Mouse (Mus musculus) CH12.LX (cell line): ENCODE data around the gene Tspo2. TPM values are rescaled to one million over a fixed set of nuclear protein-coding genes. Genes with fewer than 3 reads are reported as not detected.

Source experiments
- DNase-seq: peaks from one replicate; pipeline ENCODE4 v3.0.0-alpha.2; 2013; ENCODE audit errors: extremely low read depth
- H3K27ac ChIP-seq: 2 replicates; pipeline ENCODE4 v1.5.1; 2012; ENCODE audit warnings: low read depth, mild to moderate bottlenecking, control low read depth, moderate library complexity; ENCODE audit not compliant: insufficient read depth
- H3K27me3 ChIP-seq: replicated peaks from 2 replicates; pipeline ENCODE3; 2012; ENCODE audit warnings: inconsistent platforms
- H3K36me3 ChIP-seq, 2 experiments: replicated peaks in 1 of 2; 2 replicates each; pipeline versions ENCODE3 to v1.6.1; 2012; ENCODE audit warnings: inconsistent platforms in 1 of 2, low read length in 1 of 2, mild to moderate bottlenecking in 1 of 2, mixed read lengths in 1 of 2, moderate library complexity in 1 of 2; ENCODE audit not compliant: control insufficient read depth in 1 of 2, insufficient read depth in 1 of 2
- H3K4me1 ChIP-seq, 2 experiments: 2 replicates each; pipeline ENCODE4 v1.6.1; 2012; ENCODE audit warnings: inconsistent platforms in 1 of 2, moderate library complexity in 1 of 2; ENCODE audit not compliant: insufficient read depth in 2 of 2, control insufficient read depth in 1 of 2
- H3K4me2 ChIP-seq: 2 replicates; pipeline ENCODE4 v1.6.1; 2012; ENCODE audit warnings: low read depth, mild to moderate bottlenecking, control low read depth; ENCODE audit not compliant: poor library complexity, insufficient read depth, severe bottlenecking
- H3K4me3 ChIP-seq, 3 experiments: fragments of 150-350 bp in 1 of 3; sonication (generic) in 1 of 3; replicated peaks in 1 of 3; 2 replicates each; pipeline versions ENCODE3 to v1.5.1; 2011 to 2012; ENCODE audit warnings: low read depth in 2 of 3, low read length in 2 of 3, mild to moderate bottlenecking in 2 of 3, moderate library complexity in 2 of 3, control low read depth in 1 of 3, improper control_type of control experiment in 1 of 3, inconsistent platforms in 1 of 3, mixed read lengths in 1 of 3; ENCODE audit not compliant: poor library complexity in 1 of 3
- H3K79me2 ChIP-seq: replicated peaks from 2 replicates; pipeline ENCODE4 v1.6.1; 2012; ENCODE audit warnings: mild to moderate bottlenecking, moderate library complexity; ENCODE audit not compliant: control insufficient read depth, poor library complexity, insufficient read depth, severe bottlenecking; ENCODE audit errors: extremely low read depth
- H3K9ac ChIP-seq: 2 replicates; pipeline ENCODE4 v1.6.1; 2012; ENCODE audit warnings: low read depth, mild to moderate bottlenecking, control low read depth, moderate library complexity; ENCODE audit not compliant: insufficient read depth
- H3K9me3 ChIP-seq: replicated peaks from 2 replicates; pipeline ENCODE3; 2012; ENCODE audit warnings: low read length, inconsistent platforms, mixed read lengths
- BHLHE40 ChIP-seq: IDR thresholded peaks from 2 replicates; pipeline ENCODE4 v1.6.1; 2011; ENCODE audit warnings: mild to moderate bottlenecking, low read depth, low read length, improper control_type of control experiment
- CHD1 ChIP-seq: IDR thresholded peaks from 2 replicates; pipeline ENCODE4 v1.6.1; 2012; ENCODE audit warnings: low read depth, low read length, improper control_type of control experiment, inconsistent platforms
- CHD2 ChIP-seq: IDR thresholded peaks from 2 replicates; pipeline ENCODE4 v1.6.1; 2011; ENCODE audit warnings: low read length, improper control_type of control experiment
- CTCF ChIP-seq, 2 experiments: IDR thresholded peaks in 1 of 2; conservative IDR thresholded peaks in 1 of 2; 2 replicates each; pipeline ENCODE4 v1.5.1; 2011 to 2012; ENCODE audit warnings: low read depth in 2 of 2, low read length in 2 of 2, improper control_type of control experiment in 1 of 2, inconsistent platforms in 1 of 2, mild to moderate bottlenecking in 1 of 2, moderate library complexity in 1 of 2
- E2F4 ChIP-seq: IDR thresholded peaks from 2 replicates; pipeline ENCODE4 v1.6.1; 2011; ENCODE audit warnings: low read depth, low read length, improper control_type of control experiment; ENCODE audit not compliant: insufficient replicate concordance
- EP300 ChIP-seq: IDR thresholded peaks from 2 replicates; pipeline ENCODE4 v1.6.1; 2011; ENCODE audit warnings: low read length, improper control_type of control experiment
- ETS1 ChIP-seq: conservative IDR thresholded peaks from 2 replicates; pipeline ENCODE4 v1.6.1; 2012; ENCODE audit warnings: low read depth, mild to moderate bottlenecking, inconsistent platforms, low read length, improper control_type of control experiment, moderate library complexity
- GABPA ChIP-seq: IDR thresholded peaks from 2 replicates; pipeline ENCODE4 v1.6.1; 2012; ENCODE audit warnings: low read depth, low read length, improper control_type of control experiment, inconsistent platforms; ENCODE audit not compliant: insufficient replicate concordance
- HCFC1 ChIP-seq: IDR thresholded peaks from 2 replicates; pipeline ENCODE4 v1.6.1; 2012; ENCODE audit warnings: low read depth, mild to moderate bottlenecking, inconsistent platforms, low read length, improper control_type of control experiment
- JUND ChIP-seq: conservative IDR thresholded peaks from 2 replicates; pipeline ENCODE4 v1.6.1; 2011; ENCODE audit warnings: low read depth, low read length, improper control_type of control experiment
- MAFK ChIP-seq: IDR thresholded peaks from 2 replicates; pipeline ENCODE4 v1.6.1; 2011; ENCODE audit warnings: low read length, improper control_type of control experiment; ENCODE audit not compliant: insufficient replicate concordance
- MAX ChIP-seq: IDR thresholded peaks from 2 replicates; pipeline ENCODE4 v1.6.1; 2011; ENCODE audit warnings: low read length, improper control_type of control experiment
- MEF2A ChIP-seq: IDR thresholded peaks from 2 replicates; pipeline ENCODE4 v1.6.1; 2014; ENCODE audit warnings: low read depth, mild to moderate bottlenecking, inconsistent platforms, low read length, improper control_type of control experiment, borderline replicate concordance
- MYC ChIP-seq: IDR thresholded peaks from 2 replicates; pipeline ENCODE4 v1.6.1; 2011; ENCODE audit warnings: low read depth, mild to moderate bottlenecking, improper control_type of control experiment, low read length
- POLR2A ChIP-seq: IDR thresholded peaks from 2 replicates; pipeline ENCODE4 v1.6.1; 2011; ENCODE audit warnings: low read depth, mild to moderate bottlenecking, improper control_type of control experiment, low read length
- POLR2AphosphoS2 ChIP-seq: IDR thresholded peaks from 2 replicates; pipeline ENCODE4 v1.6.1; 2011; ENCODE audit warnings: low read depth, low read length, improper control_type of control experiment
- SMC3 ChIP-seq: IDR thresholded peaks from 2 replicates; pipeline ENCODE4 v1.6.1; 2011; ENCODE audit warnings: low read depth, low read length, improper control_type of control experiment
- TBP ChIP-seq: conservative IDR thresholded peaks from 2 replicates; pipeline ENCODE4 v1.6.1; 2011; ENCODE audit warnings: low read depth, low read length, improper control_type of control experiment
- TCF12 ChIP-seq: IDR thresholded peaks from 2 replicates; pipeline ENCODE4 v1.6.1; 2014; ENCODE audit warnings: low read depth, mild to moderate bottlenecking, inconsistent platforms, low read length, improper control_type of control experiment
- ZC3H11A ChIP-seq: IDR thresholded peaks from 2 replicates; pipeline ENCODE4 v1.6.1; 2012; ENCODE audit warnings: low read depth, mild to moderate bottlenecking, inconsistent platforms, low read length, improper control_type of control experiment
- ZMIZ1 ChIP-seq: IDR thresholded peaks from 2 replicates; pipeline ENCODE4 v1.6.1; 2012; ENCODE audit warnings: low read depth, mild to moderate bottlenecking, inconsistent platforms, low read length, improper control_type of control experiment
- dilution Hi-C: fragments of 300-500 bp; cut with MboI; formaldehyde crosslinking; loops from 2 replicates; pipeline ENCODE4 v1.14.3; 2020; ENCODE audit warnings: low sequenced_read_pairs; ENCODE audit not compliant: extremely low pct_unique_long_range_greater_than_20kb, extremely low pct_ligation_motif_present
- in situ Hi-C: fragments of 300-500 bp; cut with MboI; formaldehyde crosslinking; loops from 3 replicates; pipeline ENCODE4 v1.14.3; 2019; ENCODE audit warnings: low sequenced_read_pairs, low pct_ligation_motif_present, low pct_unique_long_range_greater_than_20kb, mixed read lengths
- polyA plus RNA-seq: library from polyadenylated mRNA; unstranded; fragments of >175 nt; gene quantifications from 2 replicates; pipeline ENCODE4 v1.2.1, GENCODE M21; 2012; ENCODE audit warnings: low read depth; ENCODE audit not compliant: insufficient read length
- total RNA-seq, 2 experiments: library from RNA; depleted of rRNA; stranded (reverse); fragments of 300-350 nt in 1 of 2; fragments of >200 nt in 1 of 2; gene quantifications; 2 replicates each; pipeline ENCODE4 v1.2.3; 2012 to 2014

Tspo2 gene
- total and polyA plus RNA-seq, 3 experiments: not detected

DNA sequence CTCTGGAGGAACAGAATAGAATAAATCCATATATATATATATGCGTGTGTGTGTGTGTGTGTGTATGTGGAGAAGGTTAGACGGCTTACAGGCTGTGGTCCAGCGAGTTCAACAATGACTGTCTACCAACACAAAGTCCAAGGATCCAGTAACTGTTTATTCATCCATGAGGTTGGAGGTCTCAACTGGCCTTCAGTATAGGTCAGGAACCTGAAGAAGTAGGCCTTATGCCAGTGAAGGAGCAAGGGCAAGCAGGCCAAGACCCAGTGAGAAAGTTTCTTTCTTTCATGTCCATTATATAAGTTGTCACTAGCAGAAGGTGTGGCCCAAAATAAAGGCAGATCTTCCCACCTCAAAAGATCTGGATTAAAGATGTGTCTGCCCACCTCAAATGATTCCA lies 48.6 kb downstream of the Tspo2 start:
- no peak overlapping the region for H3K27ac ChIP-seq
- TF ChIP-seq CHD2: no peak
- no peak for TF ChIP-seq MAX
- no peak for TF ChIP-seq POLR2AphosphoS2
- no peak for TF ChIP-seq TBP
- no peak for TF ChIP-seq HCFC1
- no peak for TF ChIP-seq ETS1
- TF ChIP-seq MYC: no peak
- TF ChIP-seq TCF12: no peak
- TF ChIP-seq ZC3H11A: no peak
- no peak for TF ChIP-seq CTCF (conservative IDR thresholded peaks at IDR 0.05 in 1 of 2, IDR thresholded peaks at IDR 0.05 in 1 of 2; ENCODE audit: low read depth in 2 of 2, low read length in 2 of 2)
- TF ChIP-seq BHLHE40: no peak
- TF ChIP-seq MEF2A: no peak
- TF ChIP-seq POLR2A: no peak
- no peak for TF ChIP-seq ZMIZ1
- no peak for TF ChIP-seq MAFK
- no peak for TF ChIP-seq SMC3
- TF ChIP-seq GABPA: no peak
- no peak for TF ChIP-seq JUND
- no peak for TF ChIP-seq EP300
- H3K27me3 ChIP-seq: no peaks in the 10 kb centered on the region
- H3K4me3 ChIP-seq: no peak overlapping the region
- no peaks in the 10 kb centered on the region for H3K9me3 ChIP-seq
- 0 out of 2 replicates have a peak overlapping the region, but pooled peaks have one; percentile 82 for H3K4me2 ChIP-seq
- in situ Hi-C loops: no loop called here
- no peak for DNase-seq
- H3K79me2 ChIP-seq: peaks cover 83% of the 10 kb centered on the region
- H3K4me1 ChIP-seq: peaks cover 23 to 76% of the 10 kb centered on the region in 2 experiments
- H3K9ac ChIP-seq: peak overlapping the region; percentile 48; the same call in 1 of the 2 replicates
- peaks cover 21 to 79% of the 10 kb centered on the region in 2 experiments for H3K36me3 ChIP-seq
- dilution Hi-C loops: no loop called here

DNA sequence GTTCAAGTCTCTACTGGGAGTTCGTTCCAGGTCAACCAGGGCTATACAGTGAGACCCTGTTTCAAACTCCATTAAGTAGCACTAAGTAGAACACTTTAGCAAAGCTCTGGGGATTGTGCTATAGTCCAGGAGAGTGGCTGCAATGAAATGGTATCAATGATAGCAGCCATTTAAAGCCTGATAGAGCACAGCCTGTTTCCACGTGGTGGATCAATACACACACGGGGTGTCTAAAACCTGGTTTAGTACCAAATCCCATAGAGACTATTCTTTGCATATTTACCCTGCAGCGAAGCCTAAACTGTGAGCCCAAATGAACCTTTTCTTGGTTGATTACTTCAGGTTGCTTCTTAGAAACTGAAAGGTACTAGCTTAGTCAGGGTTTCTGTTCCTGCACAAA lies 49.6 kb downstream of the Tspo2 start:
- Histone ChIP-seq H3K36me3 (peaks cover 27 to 82% of the 10 kb centered on the region in 2 experiments), H3K27ac (peak overlapping the region; percentile 91), H3K4me3 (no peak overlapping the region), H3K9ac (peak overlapping the region; percentile 48), H3K4me1 (peaks cover 19 to 66% of the 10 kb centered on the region in 2 experiments), H3K4me2 (peak overlapping the region; percentile 82)
- in situ Hi-C loops: no loop called here
- dilution Hi-C loops: no loop called here
- TF ChIP-seq CHD1 (no peak), MYC (peak; percentile 67), MAFK (no peak), E2F4 (no peak), MAX (peak; percentile 34; the same call in 1 of the 2 replicates)
- TF ChIP-seq, all 38 proteins: peak for 2
- Histone ChIP-seq H3K9me3 (no peaks in the 10 kb centered on the region), H3K79me2 (peaks cover 83% of the 10 kb centered on the region), H3K27me3 (no peaks in the 10 kb centered on the region)
- peak; percentile 35 for DNase-seq

Other genes with a start within 250 kb of the Tspo2 start
- gene Trem1, start 218.8 kb downstream of the Tspo2 start, total RNA-seq (2012; rRNA removed): 0.08 TPM in 1 of 2 replicates, not detected in the other
- 0.17 and 0.32 TPM in 2 replicates for gene Trem1, start 218.8 kb downstream of the Tspo2 start, total RNA-seq (2014; rRNA removed)
- gene Trem1, start 218.8 kb downstream of the Tspo2 start, polyA plus RNA-seq: 0.25 and 0.29 TPM in 2 replicates
- gene Trem3, start 203.7 kb downstream of the Tspo2 start, total RNA-seq (2012; rRNA removed): not detected in 2 replicates
- not detected in 2 replicates for gene Trem3, start 203.7 kb downstream of the Tspo2 start, total RNA-seq (2014; rRNA removed)
- not detected in 2 replicates for gene Trem3, start 203.7 kb downstream of the Tspo2 start, polyA plus RNA-seq
- 0.13 TPM in 1 of 2 replicates, not detected in the other for gene Treml4, start 187.2 kb downstream of the Tspo2 start, total RNA-seq (2012; rRNA removed)
- 0.22 and 0.55 TPM in 2 replicates for gene Treml4, start 187.2 kb downstream of the Tspo2 start, total RNA-seq (2014; rRNA removed)
- 1.1 TPM in 2 replicates for gene Treml4, start 187.2 kb downstream of the Tspo2 start, polyA plus RNA-seq
- gene Treml2, start 152.0 kb downstream of the Tspo2 start, total RNA-seq (2012; rRNA removed): 1.3 and 2.4 TPM in 2 replicates
- 5.5 and 6.4 TPM in 2 replicates for gene Treml2, start 152.0 kb downstream of the Tspo2 start, total RNA-seq (2014; rRNA removed)
- 9.8 and 10.2 TPM in 2 replicates for gene Treml2, start 152.0 kb downstream of the Tspo2 start, polyA plus RNA-seq
- gene B430306N03Rik, start 135.4 kb downstream of the Tspo2 start, total RNA-seq (2012; rRNA removed): 0.08 TPM in 1 of 2 replicates, not detected in the other
- 0.21 and 0.35 TPM in 2 replicates for gene B430306N03Rik, start 135.4 kb downstream of the Tspo2 start, total RNA-seq (2014; rRNA removed)
- 1.0 and 1.6 TPM in 2 replicates for gene B430306N03Rik, start 135.4 kb downstream of the Tspo2 start, polyA plus RNA-seq
- gene Trem2, start 105.1 kb downstream of the Tspo2 start, total RNA-seq (2012; rRNA removed): not detected in 2 replicates
- gene Trem2, start 105.1 kb downstream of the Tspo2 start, total RNA-seq (2014; rRNA removed): not detected in 2 replicates
- gene Trem2, start 105.1 kb downstream of the Tspo2 start, polyA plus RNA-seq: not detected in 2 replicates
- not detected in 2 replicates for gene Treml1, start 91.6 kb downstream of the Tspo2 start, total RNA-seq (2012; rRNA removed)
- not detected in 2 replicates for gene Treml1, start 91.6 kb downstream of the Tspo2 start, total RNA-seq (2014; rRNA removed)
- gene Treml1, start 91.6 kb downstream of the Tspo2 start, polyA plus RNA-seq: not detected in 2 replicates
- gene Nfya, start 41.6 kb downstream of the Tspo2 start, total RNA-seq (2012; rRNA removed): 25.2 and 29.3 TPM in 2 replicates
- 18.6 and 26.9 TPM in 2 replicates for gene Nfya, start 41.6 kb downstream of the Tspo2 start, total RNA-seq (2014; rRNA removed)
- 44.2 and 50.4 TPM in 2 replicates for gene Nfya, start 41.6 kb downstream of the Tspo2 start, polyA plus RNA-seq
- gene Oard1, start 41.5 kb downstream of the Tspo2 start, total RNA-seq (2012; rRNA removed): 30.0 and 30.6 TPM in 2 replicates
- 59.4 and 61.6 TPM in 2 replicates for gene Oard1, start 41.5 kb downstream of the Tspo2 start, total RNA-seq (2014; rRNA removed)
- 32.6 TPM in 2 replicates for gene Oard1, start 41.5 kb downstream of the Tspo2 start, polyA plus RNA-seq
- gene Apobec2, start 18.6 kb downstream of the Tspo2 start, total RNA-seq (2012; rRNA removed): 0.13 TPM in 1 of 2 replicates, not detected in the other
- gene Apobec2, start 18.6 kb downstream of the Tspo2 start, total RNA-seq (2014; rRNA removed): 0.21 TPM in 1 of 2 replicates, not detected in the other
- 0.23 and 0.70 TPM in 2 replicates for gene Apobec2, start 18.6 kb downstream of the Tspo2 start, polyA plus RNA-seq
- gene Unc5cl, start 3.4 kb upstream of the Tspo2 start, total RNA-seq (2012; rRNA removed): 0.21 and 0.34 TPM in 2 replicates
- not detected in 2 replicates for gene Unc5cl, start 3.4 kb upstream of the Tspo2 start, total RNA-seq (2014; rRNA removed)
- 0.09 TPM in 1 of 2 replicates, not detected in the other for gene Unc5cl, start 3.4 kb upstream of the Tspo2 start, polyA plus RNA-seq